13 mouse cellular contexts compared by ENCODE assay signal in genomic region chr5:89036147-89036546, GRCm38 (mm10).
DNase-seq lines count a peak whose midpoint lies in the region; ATAC-seq and TF ChIP-seq lines count a peak whose summit lies in the region.
"Had no signal": no experiment of that assay in that cellular context is flagged by ENCODE, and none has a peak within 500 bp of the region (broad histone marks: within the 10 kb centered on the region; RNA-seq: fewer than 3 reads in every experiment).

No protein-coding gene starts in this region.

- no peak for DNase-seq in forebrain, embryonic 14.5 days (ENCODE audit: low spot score)
- peak; percentile 37 for DNase-seq in kidney, postnatal 0 days (ENCODE audit: low spot score)
- DNase-seq in kidney, adult 11 months: no peak
- peak; percentile 51 for DNase-seq in T-cell, adult 2 months (ENCODE audit: low spot score)
- no peak for DNase-seq in left cerebral cortex, postnatal 25 days (ENCODE audit: low spot score in 2 of 2)
- no peak for DNase-seq in layer of hippocampus, adult 9-10 months (ENCODE audit: low spot score)
- DNase-seq: adrenal gland, postnatal 14 days; cerebellum, adult 9-11 months had no signal

- no peaks in the 10 kb centered on the region for H3K36me3 ChIP-seq in forebrain, embryonic 15.5 days
- H3K36me3 ChIP-seq in forebrain, embryonic 14.5 days (ENCODE audit: control insufficient read depth, insufficient read depth, low read length): no peaks in the 10 kb centered on the region
- H3K36me3 ChIP-seq in kidney, postnatal 0 days (ENCODE audit: insufficient read depth, low read length): no peaks in the 10 kb centered on the region
- H3K36me3 ChIP-seq: embryonic facial prominence, embryonic 15.5 days; hindbrain, embryonic 12.5 days had no signal

- H3K9ac ChIP-seq in forebrain, embryonic 15.5 days (replicated peaks): no peak overlapping the region
- no peak overlapping the region for H3K9ac ChIP-seq in forebrain, embryonic 14.5 days (ENCODE audit: low read length)
- no peak overlapping the region for H3K9ac ChIP-seq in kidney, postnatal 0 days (ENCODE audit: low read depth, low read length)
- H3K9ac ChIP-seq: embryonic facial prominence, embryonic 15.5 days; hindbrain, embryonic 12.5 days had no signal

- H3K27ac ChIP-seq in forebrain, embryonic 15.5 days (replicated peaks): no peak overlapping the region
- H3K27ac ChIP-seq in forebrain, embryonic 14.5 days (ENCODE audit: low read depth, low read length): no peak overlapping the region
- no peak overlapping the region for H3K27ac ChIP-seq in kidney, postnatal 0 days
- peak overlapping the region; percentile 55 for H3K27ac ChIP-seq in olfactory bulb, adult 2 months (ENCODE audit: insufficient read depth, low read depth, low read length)
- H3K27ac ChIP-seq: embryonic facial prominence, embryonic 15.5 days; hindbrain, embryonic 12.5 days; macrophage had no signal

- intact Hi-C loops in left cerebral cortex, postnatal 25 days (cut with DNase I): no loop called here

- no peak overlapping the region for H3K4me3 ChIP-seq in forebrain, embryonic 15.5 days
- H3K4me3 ChIP-seq in forebrain, embryonic 14.5 days (ENCODE audit: low read depth, low read length): no peak overlapping the region
- H3K4me3 ChIP-seq in kidney, postnatal 0 days (replicated peaks; ENCODE audit: low read depth, low read length): no peak overlapping the region
- H3K4me3 ChIP-seq in olfactory bulb, adult 2 months (ENCODE audit: insufficient read depth, low read depth, low read length): no peak overlapping the region
- H3K4me3 ChIP-seq: embryonic facial prominence, embryonic 15.5 days; hindbrain, embryonic 12.5 days had no signal

- ATAC-seq in forebrain, embryonic 15.5 days (replicated peaks): 0 out of 2 replicates have a peak, but pooled peaks have one; percentile 30
- no peak for ATAC-seq in forebrain, embryonic 14.5 days
- ATAC-seq in kidney, postnatal 0 days (replicated peaks; ENCODE audit: low FRiP score, low read depth): no peak

- TF ChIP-seq POLR2A in olfactory bulb, adult 2 months (IDR thresholded peaks at IDR 0.05; ENCODE audit: insufficient read depth, low read depth, low read length): no peak

- no peaks in the 10 kb centered on the region for H3K27me3 ChIP-seq in forebrain, embryonic 15.5 days
- H3K27me3 ChIP-seq in forebrain, embryonic 14.5 days (replicated peaks; ENCODE audit: control insufficient read depth, insufficient read depth, low read length): no peaks in the 10 kb centered on the region
- no peaks in the 10 kb centered on the region for H3K27me3 ChIP-seq in kidney, postnatal 0 days (ENCODE audit: insufficient read depth, low read length)
- H3K27me3 ChIP-seq: embryonic facial prominence, embryonic 15.5 days; hindbrain, embryonic 12.5 days had no signal

- 0 out of 2 replicates have a peak, but pooled peaks cover 4% of the 10 kb centered on the region for H3K4me1 ChIP-seq in forebrain, embryonic 15.5 days
- H3K4me1 ChIP-seq in forebrain, embryonic 14.5 days (ENCODE audit: control insufficient read depth, insufficient read depth, low read length): no peaks in the 10 kb centered on the region
- H3K4me1 ChIP-seq in kidney, postnatal 0 days (replicated peaks; ENCODE audit: insufficient read depth, low read length): no peaks in the 10 kb centered on the region; the same call in 1 of the 2 replicates
- peaks cover 5% of the 10 kb centered on the region for H3K4me1 ChIP-seq in olfactory bulb, adult 2 months (ENCODE audit: control insufficient read depth, insufficient read depth, low read length)
- H3K4me1 ChIP-seq: embryonic facial prominence, embryonic 15.5 days; hindbrain, embryonic 12.5 days had no signal

- no peaks in the 10 kb centered on the region for H3K9me3 ChIP-seq in forebrain, embryonic 15.5 days
- H3K9me3 ChIP-seq in forebrain, embryonic 14.5 days (replicated peaks; ENCODE audit: control insufficient read depth, low read length): no peaks in the 10 kb centered on the region
- H3K9me3 ChIP-seq in kidney, postnatal 0 days (replicated peaks; ENCODE audit: low read length): no peaks in the 10 kb centered on the region
- H3K9me3 ChIP-seq: embryonic facial prominence, embryonic 15.5 days; hindbrain, embryonic 12.5 days had no signal

- 69% methylated on average over 5 of the region's 5 CpGs for WGBS in forebrain, embryonic 15.5 days
- WGBS in forebrain, embryonic 14.5 days: 76% methylated on average over 5 of the region's 5 CpGs
- WGBS in kidney, postnatal 0 days: 44% methylated on average over 5 of the region's 5 CpGs
- WGBS in olfactory bulb, adult 2 months: 26% methylated on average over 5 of the region's 5 CpGs

- H3K4me2 ChIP-seq in forebrain, embryonic 15.5 days (replicated peaks): no peak overlapping the region
- no peak overlapping the region for H3K4me2 ChIP-seq in forebrain, embryonic 14.5 days (ENCODE audit: low read length)
- no peak overlapping the region for H3K4me2 ChIP-seq in kidney, postnatal 0 days (ENCODE audit: low read length)
- H3K4me2 ChIP-seq: embryonic facial prominence, embryonic 15.5 days; hindbrain, embryonic 12.5 days had no signal

- TF ChIP-seq CTCF in kidney, postnatal 0 days (IDR thresholded peaks at IDR 0.05; ENCODE audit: low read depth): no peak
- no peak for TF ChIP-seq CTCF in olfactory bulb, adult 2 months (IDR thresholded peaks at IDR 0.05; ENCODE audit: insufficient read depth, low read depth, low read length)

Comparison
In these comparisons a context has a peak if more than half of its experiments do, and no peak if none do; other contexts are left out.
1. DNase-seq: peak in kidney, postnatal 0 days (single experiment) and T-cell, adult 2 months (single experiment); none in forebrain, embryonic 14.5 days (single experiment), kidney, adult 11 months (single experiment), left cerebral cortex, postnatal 25 days (0 of 2) and layer of hippocampus, adult 9-10 months (single experiment).